Mouse (Mus musculus) olfactory bulb, adult 2 months (tissue): ENCODE measurements at regions not wholly inside any gene's neighbourhood (a gene's known extent, or its start where the extent isn't known, plus 50 kb on each side); places are given as distances from the start of the nearest gene placed in this dataset.

Experiments used
- CTCF ChIP-seq: fragments of 200-500 bp; IDR thresholded peaks from 2 replicates; pipeline ENCODE4 v1.5.1; 2012; ENCODE audit warnings: low read depth, mild to moderate bottlenecking, low read length, moderate library complexity; ENCODE audit not compliant: insufficient read depth
- POLR2A ChIP-seq: fragments of 200-500 bp; IDR thresholded peaks from 2 replicates; pipeline ENCODE4 v1.6.1; 2012; ENCODE audit warnings: mild to moderate bottlenecking, low read depth, low read length, moderate library complexity; ENCODE audit not compliant: insufficient read depth

DNA sequence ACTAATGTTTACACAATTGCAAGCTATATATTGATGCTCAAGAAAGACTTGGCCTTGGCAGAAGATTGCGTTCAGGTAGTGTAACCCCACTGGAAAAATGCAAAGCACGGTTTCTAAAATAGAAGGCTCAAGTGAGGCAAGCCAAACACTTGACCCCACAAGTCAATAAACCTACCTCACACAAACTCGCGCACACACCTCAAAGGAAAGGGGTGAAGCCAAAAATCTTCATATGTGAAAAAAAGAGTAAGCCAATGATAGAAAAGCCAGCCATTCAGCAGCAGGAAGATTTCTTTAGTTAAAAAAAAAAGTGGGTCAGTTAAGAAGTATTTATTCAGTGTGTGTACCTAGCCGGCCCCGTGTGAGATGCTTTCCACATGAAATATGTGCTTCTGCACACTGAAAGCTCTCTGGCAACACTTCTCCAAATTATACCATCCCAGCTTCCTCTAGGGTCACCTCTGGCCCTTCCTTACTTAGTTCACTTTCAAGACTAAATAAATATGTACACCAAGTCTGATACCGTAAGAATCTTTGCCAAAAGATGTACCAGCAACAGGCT, 227.1 kb downstream of the Lmo4 start:
- TF ChIP-seq CTCF (no peak), POLR2A (no peak)
